Mouse (Mus musculus): ENCODE measurements around the gene Mmp25.
"Not testable (repeated sequence)": the region's sequence is repeated elsewhere in the genome, so short reads cannot be mapped to it uniquely, and the experiment has no call there.

Mmp25 gene

GRCm38 (mm10) chr17:23599605-23600063 lies 45.4 kb downstream of the Mmp25 start:
- no peak for DNase-seq

GRCm38 (mm10) chr17:23598582-23599552 lies 46.2 kb downstream of the Mmp25 start, which contains the start of gene Zfp13:
TSS of gene Zfp13 (minus strand) at chr17:23599487.
- peak; percentile 82 for DNase-seq

GRCm38 (mm10) chr17:23595139-23595538 lies 49.9 kb downstream of the Mmp25 start:
- not testable (repeated sequence) for DNase-seq

- no peak for DNase-seq
Measured at GRCm38 (mm10) chr17:23592926-23593300, 52.2 kb downstream of the Mmp25 start.

GRCm38 (mm10) chr17:23592208-23592925 lies 52.7 kb downstream of the Mmp25 start:
- peak; percentile 99 for DNase-seq

- DNase-seq: no peak
Measured at GRCm38 (mm10) chr17:23587253-23587652, 57.8 kb downstream of the Mmp25 start.

- peak; percentile 80 for DNase-seq
Measured at GRCm38 (mm10) chr17:23585721-23586491, 59.2 kb downstream of the Mmp25 start.

- no peak for DNase-seq
Measured at GRCm38 (mm10) chr17:23584786-23585185, 60.3 kb downstream of the Mmp25 start.
